Mouse (Mus musculus): ENCODE data around the gene Mettl3.

- no peak for TF ChIP-seq CTCF (IDR thresholded peaks at IDR 0.05; ENCODE audit: control insufficient read depth, insufficient read depth, low read length)
- TF ChIP-seq POLR2A (IDR thresholded peaks at IDR 0.05; ENCODE audit: borderline replicate concordance, control insufficient read depth, low read depth, low read length), result no peak
Measured at GRCm38 (mm10) chr14:52283629-52284028, 21.3 kb downstream of the Mettl3 start.

Measured in bone marrow, adult 2 months (tissue).